Mouse (Mus musculus) cerebellum, adult 9-10 months (tissue): ENCODE data around the gene Gm3047.
"Not testable (repeated sequence)": the region's sequence is repeated elsewhere in the genome, so short reads cannot be mapped to it uniquely, and the experiment has no call there.

Experiments
- DNase-seq: peaks from one replicate; pipeline ENCODE4 v3.0.0; 2022

The Gm3047 gene

GRCm38 (mm10) chr14:4555105-4555504, at the start of gene Gm3047:
Gene Gm3047 (plus strand): TSS chr14:4555405.
- DNase-seq, result not testable (repeated sequence)
